Mouse (Mus musculus): Measurements from ENCODE around the gene Syk.
A peak's percentile ranks its signal among the peaks of the same experiment; 100 is the strongest.

Gene Syk

GRCm38 (mm10) chr13:52651383-52652252 is 68.6 kb downstream of the Syk start:
- peak; percentile 65 for DNase-seq (ENCODE audit: low read depth)

GRCm38 (mm10) chr13:52652253-52652628 is 69.3 kb downstream of the Syk start:
- DNase-seq (ENCODE audit: low read depth) = no peak

- no peak for DNase-seq (ENCODE audit: low read depth)
Measured at GRCm38 (mm10) chr13:52654081-52654829, 71.3 kb downstream of the Syk start.

- DNase-seq (ENCODE audit: low read depth) = no peak
Measured at GRCm38 (mm10) chr13:52654830-52655308, 71.9 kb downstream of the Syk start.

- no peak for DNase-seq (ENCODE audit: low read depth)
Measured at GRCm38 (mm10) chr13:52657966-52658365, 75.0 kb downstream of the Syk start.

- no peak for DNase-seq (ENCODE audit: low read depth)
Measured at GRCm38 (mm10) chr13:52658477-52658876, 75.5 kb downstream of the Syk start.

- peak; percentile 65 for DNase-seq (ENCODE audit: low read depth)
Measured at GRCm38 (mm10) chr13:52659171-52659665, 76.2 kb downstream of the Syk start.

GRCm38 (mm10) chr13:52669889-52670288 is 86.9 kb downstream of the Syk start:
- DNase-seq (ENCODE audit: low read depth) = no peak

GRCm38 (mm10) chr13:52673272-52673671 is 90.3 kb downstream of the Syk start:
- DNase-seq (ENCODE audit: low read depth) = no peak

GRCm38 (mm10) chr13:52673856-52674255 is 90.9 kb downstream of the Syk start:
- DNase-seq (ENCODE audit: low read depth) = no peak

GRCm38 (mm10) chr13:52674839-52675238 is 91.9 kb downstream of the Syk start:
- DNase-seq (ENCODE audit: low read depth) = no peak

GRCm38 (mm10) chr13:52675526-52676294 is 92.7 kb downstream of the Syk start:
- DNase-seq (ENCODE audit: low read depth) = no peak

- DNase-seq (ENCODE audit: low read depth) = no peak
Measured at GRCm38 (mm10) chr13:52676671-52677445, 93.9 kb downstream of the Syk start.

- DNase-seq (ENCODE audit: low read depth) = no peak
Measured at GRCm38 (mm10) chr13:52679906-52680305, 96.9 kb downstream of the Syk start.

GRCm38 (mm10) chr13:52682107-52682506 is 99.1 kb downstream of the Syk start:
- no peak for DNase-seq (ENCODE audit: low read depth)

- DNase-seq (ENCODE audit: low read depth) = no peak
Measured at GRCm38 (mm10) chr13:52690425-52690824, 107.5 kb downstream of the Syk start.

GRCm38 (mm10) chr13:52692311-52692710 is 109.3 kb downstream of the Syk start:
- DNase-seq (ENCODE audit: low read depth) = no peak

- no peak for DNase-seq (ENCODE audit: low read depth)
Measured at GRCm38 (mm10) chr13:52694857-52695256, 111.9 kb downstream of the Syk start.

All from fibroblast of lung, adult 2 months (primary cell).